Mouse (Mus musculus): Measurements from ENCODE around the gene Kank2. TPM values are rescaled to one million over a fixed set of nuclear protein-coding genes. Genes with fewer than 3 reads are reported as not detected.

Kank2 gene
- 16.4 TPM in 2 replicates for polyA plus RNA-seq (2014; fragmentation: Nextera tagmentation; extraction: Ambion mirVana)

GRCm38 (mm10) chr9:21798345-21799009 lies at the start of gene Kank2:
TSS of gene Kank2 (minus strand) at chr9:21798744.
- under 1% methylated on average over 52 of the region's 52 CpGs for WGBS
- no peaks in the 10 kb centered on the region for H3K9me3 ChIP-seq (ENCODE audit: low read depth, low read length)
- no peak for TF ChIP-seq CTCF (IDR thresholded peaks at IDR 0.05; ENCODE audit: low read depth)
- H3K36me3 ChIP-seq (ENCODE audit: insufficient read depth) = peaks cover 45% of the 10 kb centered on the region
- DNase-seq = peak; percentile 94
- H3K4me1 ChIP-seq (ENCODE audit: insufficient read depth) = peaks cover 15% of the 10 kb centered on the region; the same call in 1 of the 2 replicates
- ATAC-seq (ENCODE audit: insufficient read depth) = peak; percentile 87
- peak within 1 kb of the TSS; percentile 83 for H3K4me3 ChIP-seq (ENCODE audit: low read depth, low read length)
- H3K9ac ChIP-seq = peak within 1 kb of the TSS; percentile 92
- peak within 1 kb of the TSS; percentile 74 for H3K4me2 ChIP-seq
- peak within 1 kb of the TSS; percentile 96 for H3K27ac ChIP-seq (ENCODE audit: low read depth)
- no peaks in the 10 kb centered on the region for H3K27me3 ChIP-seq (ENCODE audit: insufficient read depth, low read length)

DNA sequence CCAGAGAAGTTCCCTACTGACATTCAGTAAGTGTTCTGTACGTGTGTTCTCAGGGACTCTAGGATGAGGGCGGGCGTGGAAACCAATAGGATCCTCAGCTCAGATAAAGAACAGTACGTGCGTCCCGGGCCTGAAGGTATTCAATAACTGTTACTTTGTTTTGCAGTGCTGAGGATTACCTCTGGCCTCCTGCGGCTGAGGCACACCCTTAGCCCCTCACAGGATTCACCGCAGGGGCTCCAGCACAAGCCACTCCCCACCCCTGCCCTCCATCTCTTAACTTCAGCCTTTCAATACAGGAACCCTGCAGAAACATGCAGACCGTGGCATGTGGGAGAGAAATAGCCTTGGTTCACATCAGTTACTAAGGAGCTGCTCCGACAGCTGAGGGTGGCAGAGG lies 49.4 kb upstream of the Kank2 start:
- WGBS = 33% methylated on average over 10 of the region's 10 CpGs
- no peak for ATAC-seq (ENCODE audit: insufficient read depth)
- peaks cover 29% of the 10 kb centered on the region for H3K36me3 ChIP-seq (ENCODE audit: insufficient read depth)
- peak overlapping the region; percentile 94 for H3K27ac ChIP-seq (ENCODE audit: low read depth)
- 0 out of 2 replicates have a peak overlapping the region, but pooled peaks have one; percentile 31 for H3K4me3 ChIP-seq (ENCODE audit: low read depth, low read length)
- TF ChIP-seq CTCF (IDR thresholded peaks at IDR 0.05; ENCODE audit: low read depth) = no peak
- peaks cover 25% of the 10 kb centered on the region for H3K4me1 ChIP-seq (ENCODE audit: insufficient read depth)
- H3K9ac ChIP-seq = 0 out of 2 replicates have a peak overlapping the region, but pooled peaks have one; percentile 3
- H3K27me3 ChIP-seq (ENCODE audit: insufficient read depth, low read length) = no peaks in the 10 kb centered on the region
- H3K4me2 ChIP-seq = peak overlapping the region; percentile 63
- H3K9me3 ChIP-seq (ENCODE audit: low read depth, low read length) = no peaks in the 10 kb centered on the region
- no peak for DNase-seq

GRCm38 (mm10) chr9:21847425-21847824 lies 48.9 kb upstream of the Kank2 start:
- Histone ChIP-seq H3K4me3 (ENCODE audit: low read depth, low read length) (peak overlapping the region; percentile 31), H3K9ac (peak overlapping the region; percentile 51; the same call in 1 of the 2 replicates), H3K9me3 (ENCODE audit: low read depth, low read length) (no peaks in the 10 kb centered on the region), H3K36me3 (ENCODE audit: insufficient read depth) (peaks cover 33% of the 10 kb centered on the region), H3K4me2 (peak overlapping the region; percentile 63), H3K27ac (ENCODE audit: low read depth) (peak overlapping the region; percentile 94), H3K27me3 (ENCODE audit: insufficient read depth, low read length) (no peaks in the 10 kb centered on the region), H3K4me1 (ENCODE audit: insufficient read depth) (peaks cover 28% of the 10 kb centered on the region)
- 0 out of 2 replicates have a peak, but pooled peaks have one; percentile 7 for TF ChIP-seq CTCF (IDR thresholded peaks at IDR 0.05; ENCODE audit: low read depth)
- no peak for ATAC-seq (ENCODE audit: insufficient read depth)
- WGBS = 16% methylated on average over 3 of the region's 3 CpGs
- peak; percentile 51 for DNase-seq

DNA sequence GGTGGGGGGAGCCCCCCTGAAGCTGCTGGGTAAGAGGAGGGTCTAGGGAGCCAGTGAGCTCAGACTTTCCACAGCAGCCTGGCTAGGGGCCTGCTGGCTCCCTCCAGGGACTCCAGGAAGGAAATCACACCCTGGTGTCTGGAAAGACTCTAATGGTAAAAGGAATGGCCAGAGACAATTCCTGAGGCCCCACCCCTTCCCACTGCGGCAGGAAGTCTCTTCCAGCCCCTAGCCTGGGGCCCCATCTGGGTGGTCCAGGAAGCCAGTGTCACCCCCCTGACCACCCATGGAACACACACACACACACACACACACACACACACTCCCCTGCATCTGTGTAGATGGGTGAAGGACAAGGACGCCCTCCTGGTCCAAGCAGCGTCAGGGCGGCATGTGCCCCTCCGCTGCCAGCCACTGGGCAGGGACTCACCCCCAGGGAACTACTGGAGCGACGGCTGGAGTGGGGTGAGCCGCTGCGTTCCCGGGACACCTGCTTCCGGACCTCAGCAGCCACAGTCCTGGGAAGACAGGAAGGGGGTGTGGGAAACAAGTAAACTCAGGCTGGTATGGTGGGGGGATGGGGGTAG lies 48.3 kb upstream of the Kank2 start:
- 8% methylated on average over 11 of the region's 11 CpGs for WGBS
- Histone ChIP-seq H3K9me3 (ENCODE audit: low read depth, low read length) (no peaks in the 10 kb centered on the region), H3K9ac (peak overlapping the region; percentile 51), H3K27me3 (ENCODE audit: insufficient read depth, low read length) (no peaks in the 10 kb centered on the region), H3K27ac (ENCODE audit: low read depth) (peak overlapping the region; percentile 94), H3K36me3 (ENCODE audit: insufficient read depth) (peaks cover 39% of the 10 kb centered on the region), H3K4me1 (ENCODE audit: insufficient read depth) (peaks cover 25% of the 10 kb centered on the region), H3K4me3 (ENCODE audit: low read depth, low read length) (peak overlapping the region; percentile 31), H3K4me2 (peak overlapping the region; percentile 63)
- no peak for TF ChIP-seq CTCF (IDR thresholded peaks at IDR 0.05; ENCODE audit: low read depth)
- peak; percentile 92 for DNase-seq
- peak; percentile 83 for ATAC-seq (ENCODE audit: insufficient read depth)

- Histone ChIP-seq H3K27me3 (ENCODE audit: insufficient read depth, low read length) (no peaks in the 10 kb centered on the region), H3K4me2 (no peak overlapping the region), H3K27ac (ENCODE audit: low read depth) (no peak overlapping the region; the same call in 1 of the 2 replicates), H3K36me3 (ENCODE audit: insufficient read depth) (peaks cover 50% of the 10 kb centered on the region), H3K9me3 (ENCODE audit: low read depth, low read length) (no peaks in the 10 kb centered on the region), H3K9ac (no peak overlapping the region), H3K4me1 (ENCODE audit: insufficient read depth) (peaks cover 17% of the 10 kb centered on the region), H3K4me3 (ENCODE audit: low read depth, low read length) (no peak overlapping the region)
- peak; percentile 31 for DNase-seq
- WGBS = 39% methylated on average over 14 of the region's 14 CpGs
- no peak for ATAC-seq (ENCODE audit: insufficient read depth)
- no peak for TF ChIP-seq CTCF (IDR thresholded peaks at IDR 0.05; ENCODE audit: low read depth)
These were observed 47.0 kb upstream of the Kank2 start for GRCm38 (mm10) chr9:21845381-21846080.

DNA sequence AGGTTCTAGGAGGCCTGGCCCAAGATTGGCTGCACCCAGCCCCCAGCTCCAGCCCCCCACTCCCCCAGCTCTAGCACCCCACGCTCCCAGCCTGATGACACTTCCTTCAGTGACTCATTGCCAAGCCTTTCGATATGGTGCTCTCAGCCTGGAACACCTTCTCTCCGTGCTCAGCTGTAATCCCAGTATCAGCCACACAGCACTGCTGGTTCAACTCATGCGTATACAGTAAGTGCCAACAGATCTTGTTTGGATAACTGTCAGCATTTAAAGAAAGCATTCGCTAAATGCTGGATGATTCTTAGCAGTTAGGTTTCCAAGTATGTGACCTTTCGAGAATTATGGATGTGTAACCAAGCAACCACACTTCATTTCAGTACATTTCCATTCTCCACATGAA lies 44.5 kb upstream of the Kank2 start:
- Histone ChIP-seq H3K27ac (ENCODE audit: low read depth) (peak overlapping the region; percentile 80; the same call in 1 of the 2 replicates), H3K9me3 (ENCODE audit: low read depth, low read length) (no peaks in the 10 kb centered on the region), H3K4me2 (0 out of 2 replicates have a peak overlapping the region, but pooled peaks have one; percentile 20), H3K9ac (no peak overlapping the region), H3K27me3 (ENCODE audit: insufficient read depth, low read length) (no peaks in the 10 kb centered on the region), H3K4me1 (ENCODE audit: insufficient read depth) (peaks cover 17% of the 10 kb centered on the region), H3K36me3 (ENCODE audit: insufficient read depth) (peaks cover 71% of the 10 kb centered on the region), H3K4me3 (ENCODE audit: low read depth, low read length) (no peak overlapping the region)
- DNase-seq (peak; percentile 78), ATAC-seq (ENCODE audit: insufficient read depth) (no peak)
- WGBS = 31% methylated on average over 6 of the region's 6 CpGs
- TF ChIP-seq CTCF (IDR thresholded peaks at IDR 0.05; ENCODE audit: low read depth) = peak; percentile 44
